Mouse (Mus musculus): ENCODE results near the gene Swt1. TPM values are rescaled to one million over a fixed set of nuclear protein-coding genes. Genes with fewer than 3 reads are reported as not detected.

Gene Swt1
- polyA plus RNA-seq, 1 experiment from 2014 or later = 31.9 TPM

GRCm38 (mm10) chr1:151342311-151342710 is 85.9 kb downstream of the Swt1 start:
- no peak overlapping the region for H3K27ac ChIP-seq (ENCODE audit: low read length)
- no peak overlapping the region for H3K4me3 ChIP-seq (ENCODE audit: low read depth, low read length)
- H3K4me1 ChIP-seq (ENCODE audit: control insufficient read depth, insufficient read depth, low read length) = peaks cover 21% of the 10 kb centered on the region
- no peaks in the 10 kb centered on the region for H3K27me3 ChIP-seq (ENCODE audit: control insufficient read depth, insufficient read depth, low read length)
- no peaks in the 10 kb centered on the region for H3K9me3 ChIP-seq (ENCODE audit: control insufficient read depth, low read depth, low read length)
- no peak overlapping the region for H3K9ac ChIP-seq (replicated peaks; ENCODE audit: low read depth, low read length)
- no peaks in the 10 kb centered on the region for H3K36me3 ChIP-seq (ENCODE audit: control insufficient read depth, insufficient read depth, low read length)
- no peak for ATAC-seq (ENCODE audit: insufficient number of reproducible peaks, insufficient read depth, low FRiP score, low read depth)
- no peak overlapping the region for H3K4me2 ChIP-seq (replicated peaks; ENCODE audit: low read depth, low read length)
- WGBS = 64% methylated on average over 3 of the region's 3 CpGs

- H3K4me1 ChIP-seq (ENCODE audit: control insufficient read depth, insufficient read depth, low read length) = peaks cover 15% of the 10 kb centered on the region
- H3K36me3 ChIP-seq (ENCODE audit: control insufficient read depth, insufficient read depth, low read length) = no peaks in the 10 kb centered on the region
- no peak overlapping the region for H3K4me2 ChIP-seq (replicated peaks; ENCODE audit: low read depth, low read length)
- no peaks in the 10 kb centered on the region for H3K27me3 ChIP-seq (ENCODE audit: control insufficient read depth, insufficient read depth, low read length)
- 32% methylated on average over 8 of the region's 8 CpGs for WGBS
- H3K9ac ChIP-seq (replicated peaks; ENCODE audit: low read depth, low read length) = no peak overlapping the region
- H3K9me3 ChIP-seq (ENCODE audit: control insufficient read depth, low read depth, low read length) = no peaks in the 10 kb centered on the region
- H3K4me3 ChIP-seq (ENCODE audit: low read depth, low read length) = no peak overlapping the region
- ATAC-seq (ENCODE audit: insufficient number of reproducible peaks, insufficient read depth, low FRiP score, low read depth) = no peak
- H3K27ac ChIP-seq (ENCODE audit: low read length) = no peak overlapping the region
Observed at GRCm38 (mm10) chr1:151341321-151342044, 86.8 kb downstream of the Swt1 start.

DNA sequence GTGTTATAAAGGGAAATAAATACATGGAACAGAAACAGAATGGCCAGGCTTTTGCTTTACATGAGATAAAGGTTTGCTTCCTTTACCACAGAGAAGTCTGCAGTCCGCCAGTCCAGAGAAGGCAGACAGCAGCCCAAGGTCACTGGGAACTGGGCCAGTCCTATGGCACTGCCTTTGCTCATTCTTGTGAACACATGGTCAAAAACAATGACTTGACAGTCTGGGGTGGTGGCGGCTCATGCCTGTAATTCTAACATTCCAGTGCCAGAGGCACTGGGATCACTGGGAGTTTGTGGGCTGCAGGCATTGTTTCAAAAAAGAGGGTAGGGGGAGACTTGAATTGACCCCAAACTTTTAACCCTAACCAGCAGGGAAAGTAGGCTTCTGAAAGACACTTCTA is 89.3 kb downstream of the Swt1 start:
- no peaks in the 10 kb centered on the region for H3K27me3 ChIP-seq (ENCODE audit: control insufficient read depth, insufficient read depth, low read length)
- H3K4me2 ChIP-seq (replicated peaks; ENCODE audit: low read depth, low read length) = no peak overlapping the region
- no peak overlapping the region for H3K4me3 ChIP-seq (ENCODE audit: low read depth, low read length)
- 67% methylated on average over 2 of the region's 2 CpGs for WGBS
- peaks cover 14% of the 10 kb centered on the region for H3K4me1 ChIP-seq (ENCODE audit: control insufficient read depth, insufficient read depth, low read length)
- H3K9ac ChIP-seq (replicated peaks; ENCODE audit: low read depth, low read length) = no peak overlapping the region
- no peaks in the 10 kb centered on the region for H3K36me3 ChIP-seq (ENCODE audit: control insufficient read depth, insufficient read depth, low read length)
- no peaks in the 10 kb centered on the region for H3K9me3 ChIP-seq (ENCODE audit: control insufficient read depth, low read depth, low read length)
- no peak overlapping the region for H3K27ac ChIP-seq (ENCODE audit: low read length)
- ATAC-seq (ENCODE audit: insufficient number of reproducible peaks, insufficient read depth, low FRiP score, low read depth) = no peak

DNA sequence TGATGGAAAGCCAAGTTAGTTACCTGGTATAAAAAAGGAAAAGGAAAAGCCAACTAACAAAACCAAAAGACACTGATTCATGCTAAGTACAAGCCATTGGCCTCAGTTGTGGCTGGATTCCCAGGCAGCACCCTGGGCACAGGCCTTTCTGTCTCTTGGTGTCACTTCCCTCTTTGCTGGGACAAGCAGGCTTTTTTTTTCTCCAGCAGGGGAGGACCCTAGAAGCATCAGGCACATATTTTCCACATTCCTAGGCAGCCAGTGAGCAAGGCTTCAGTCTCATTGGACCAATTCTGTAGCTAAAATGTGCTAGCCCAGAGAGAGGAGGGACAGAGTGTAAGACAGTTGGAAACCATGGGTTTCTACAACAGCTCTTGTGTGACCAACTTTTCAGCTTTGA is 90.0 kb downstream of the Swt1 start:
- H3K27ac ChIP-seq (ENCODE audit: low read length) = no peak overlapping the region
- no peak overlapping the region for H3K9ac ChIP-seq (replicated peaks; ENCODE audit: low read depth, low read length)
- H3K36me3 ChIP-seq (ENCODE audit: control insufficient read depth, insufficient read depth, low read length) = no peaks in the 10 kb centered on the region
- no peak overlapping the region for H3K4me3 ChIP-seq (ENCODE audit: low read depth, low read length)
- no peaks in the 10 kb centered on the region for H3K27me3 ChIP-seq (ENCODE audit: control insufficient read depth, insufficient read depth, low read length)
- no peaks in the 10 kb centered on the region for H3K9me3 ChIP-seq (ENCODE audit: control insufficient read depth, low read depth, low read length)
- no peak overlapping the region for H3K4me2 ChIP-seq (replicated peaks; ENCODE audit: low read depth, low read length)
- H3K4me1 ChIP-seq (ENCODE audit: control insufficient read depth, insufficient read depth, low read length) = peaks cover 14% of the 10 kb centered on the region
- ATAC-seq (ENCODE audit: insufficient number of reproducible peaks, insufficient read depth, low FRiP score, low read depth) = no peak

DNA sequence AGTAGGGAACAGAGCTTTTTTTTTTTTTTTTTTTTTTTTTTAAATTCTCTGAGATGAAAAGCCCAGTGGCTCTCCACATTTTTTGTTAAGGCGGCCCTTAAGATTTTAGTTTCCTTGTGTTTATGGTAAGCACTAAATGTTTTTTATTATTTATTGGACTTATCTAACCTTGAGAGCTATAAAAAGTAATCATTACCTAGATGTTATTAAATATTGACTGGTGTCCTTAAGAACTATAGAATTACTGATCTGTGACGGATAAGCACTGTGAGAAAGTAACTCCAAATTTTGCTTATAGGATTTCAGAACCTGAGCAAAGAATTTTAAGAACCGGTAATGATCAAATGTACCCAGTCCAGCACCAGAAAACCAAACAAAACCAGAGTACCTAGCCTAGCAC is 95.4 kb downstream of the Swt1 start:
- Histone ChIP-seq H3K4me1 (ENCODE audit: control insufficient read depth, insufficient read depth, low read length) (no peaks in the 10 kb centered on the region), H3K27me3 (ENCODE audit: control insufficient read depth, insufficient read depth, low read length) (no peaks in the 10 kb centered on the region), H3K27ac (ENCODE audit: low read length) (no peak overlapping the region), H3K4me3 (ENCODE audit: low read depth, low read length) (no peak overlapping the region), H3K4me2 (replicated peaks; ENCODE audit: low read depth, low read length) (no peak overlapping the region), H3K9me3 (ENCODE audit: control insufficient read depth, low read depth, low read length) (no peaks in the 10 kb centered on the region), H3K36me3 (ENCODE audit: control insufficient read depth, insufficient read depth, low read length) (no peaks in the 10 kb centered on the region), H3K9ac (replicated peaks; ENCODE audit: low read depth, low read length) (no peak overlapping the region)
- WGBS = 83% methylated on average over 3 of the region's 3 CpGs
- no peak for ATAC-seq (ENCODE audit: insufficient number of reproducible peaks, insufficient read depth, low FRiP score, low read depth)

DNA sequence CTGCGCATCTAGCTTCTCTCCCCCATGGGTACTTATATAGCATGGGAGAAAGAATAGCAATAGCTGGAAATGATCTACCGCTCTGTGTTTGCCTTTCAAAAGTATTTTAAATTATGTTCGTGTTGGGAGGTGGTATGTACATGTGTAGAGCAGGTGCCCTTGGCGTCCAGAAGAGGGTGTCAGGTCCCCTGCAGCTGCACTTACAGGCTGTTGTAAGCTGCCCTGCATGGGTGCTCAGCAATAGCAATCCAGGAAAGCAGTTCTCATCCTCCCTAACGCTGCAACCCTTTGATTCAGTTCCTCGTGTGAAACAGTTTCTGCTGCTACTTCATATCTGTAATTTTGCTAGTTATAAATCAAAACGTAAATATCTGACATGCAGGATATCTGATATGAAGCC is 98.7 kb downstream of the Swt1 start:
- Histone ChIP-seq H3K36me3 (ENCODE audit: control insufficient read depth, insufficient read depth, low read length) (no peaks in the 10 kb centered on the region), H3K9ac (replicated peaks; ENCODE audit: low read depth, low read length) (no peak overlapping the region), H3K4me2 (replicated peaks; ENCODE audit: low read depth, low read length) (no peak overlapping the region), H3K27ac (ENCODE audit: low read length) (no peak overlapping the region), H3K27me3 (ENCODE audit: control insufficient read depth, insufficient read depth, low read length) (no peaks in the 10 kb centered on the region), H3K4me1 (ENCODE audit: control insufficient read depth, insufficient read depth, low read length) (no peaks in the 10 kb centered on the region), H3K4me3 (ENCODE audit: low read depth, low read length) (no peak overlapping the region), H3K9me3 (ENCODE audit: control insufficient read depth, low read depth, low read length) (no peaks in the 10 kb centered on the region)
- 76% methylated on average over 7 of the region's 7 CpGs for WGBS
- ATAC-seq (ENCODE audit: insufficient number of reproducible peaks, insufficient read depth, low FRiP score, low read depth) = no peak

DNA sequence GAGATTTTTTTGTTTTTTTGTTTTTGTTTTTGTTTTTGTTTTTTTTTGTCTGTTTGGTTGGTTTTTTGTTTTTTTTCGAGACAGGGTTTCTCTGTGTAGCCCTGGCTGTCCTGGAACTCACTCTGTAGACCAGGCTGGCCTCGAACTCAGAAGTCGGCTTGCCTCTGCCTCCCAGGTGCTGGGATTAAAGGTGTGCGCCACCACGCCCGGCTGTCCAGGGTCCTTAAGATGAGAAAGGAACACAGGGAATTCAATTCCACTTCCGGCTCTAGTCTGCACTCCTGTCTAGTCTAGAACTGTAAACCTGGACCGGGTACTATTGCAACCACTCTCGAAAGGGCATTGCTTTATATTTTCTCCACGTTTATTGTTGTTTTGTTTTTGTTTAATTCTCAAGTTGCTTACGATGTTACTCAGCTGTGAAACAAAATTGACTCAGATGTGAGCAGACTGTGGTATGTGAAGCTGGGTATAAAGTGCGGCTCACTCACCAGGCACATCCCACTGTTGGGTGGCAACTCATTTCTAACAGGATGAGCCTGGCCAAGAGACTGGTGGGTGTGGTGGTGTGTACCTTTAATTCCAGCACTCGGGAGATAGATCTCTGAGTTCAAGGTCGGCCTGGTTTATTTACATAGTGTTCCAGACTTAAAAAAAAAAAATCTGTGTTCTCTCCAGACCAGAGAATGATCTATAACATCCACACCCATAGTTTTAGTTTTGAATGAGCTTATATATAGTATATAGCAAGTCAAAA is 99.7 kb downstream of the Swt1 start:
- H3K9ac ChIP-seq (replicated peaks; ENCODE audit: low read depth, low read length) = no peak overlapping the region
- H3K4me2 ChIP-seq (replicated peaks; ENCODE audit: low read depth, low read length) = no peak overlapping the region
- ATAC-seq (ENCODE audit: insufficient number of reproducible peaks, insufficient read depth, low FRiP score, low read depth) = no peak
- no peak overlapping the region for H3K27ac ChIP-seq (ENCODE audit: low read length)
- H3K4me3 ChIP-seq (ENCODE audit: low read depth, low read length) = no peak overlapping the region
- H3K4me1 ChIP-seq (ENCODE audit: control insufficient read depth, insufficient read depth, low read length) = no peaks in the 10 kb centered on the region
- no peaks in the 10 kb centered on the region for H3K27me3 ChIP-seq (ENCODE audit: control insufficient read depth, insufficient read depth, low read length)
- H3K36me3 ChIP-seq (ENCODE audit: control insufficient read depth, insufficient read depth, low read length) = no peaks in the 10 kb centered on the region
- WGBS = 83% methylated on average over 14 of the region's 14 CpGs
- H3K9me3 ChIP-seq (ENCODE audit: control insufficient read depth, low read depth, low read length) = no peaks in the 10 kb centered on the region

GRCm38 (mm10) chr1:151325328-151325727 is 102.9 kb downstream of the Swt1 start:
- no peaks in the 10 kb centered on the region for H3K36me3 ChIP-seq (ENCODE audit: control insufficient read depth, insufficient read depth, low read length)
- no peaks in the 10 kb centered on the region for H3K4me1 ChIP-seq (ENCODE audit: control insufficient read depth, insufficient read depth, low read length)
- H3K9me3 ChIP-seq (ENCODE audit: control insufficient read depth, low read depth, low read length) = no peaks in the 10 kb centered on the region
- H3K4me2 ChIP-seq (replicated peaks; ENCODE audit: low read depth, low read length) = no peak overlapping the region
- ATAC-seq (ENCODE audit: insufficient number of reproducible peaks, insufficient read depth, low FRiP score, low read depth) = no peak
- no peak overlapping the region for H3K27ac ChIP-seq (ENCODE audit: low read length)
- no peaks in the 10 kb centered on the region for H3K27me3 ChIP-seq (ENCODE audit: control insufficient read depth, insufficient read depth, low read length)
- no peak overlapping the region for H3K4me3 ChIP-seq (ENCODE audit: low read depth, low read length)
- no peak overlapping the region for H3K9ac ChIP-seq (replicated peaks; ENCODE audit: low read depth, low read length)
- 44% methylated on average over 1 of the region's 1 CpGs for WGBS
